Mouse (Mus musculus): Measurements from ENCODE around the gene 4930404N11Rik. TPM values are rescaled to one million over a fixed set of nuclear protein-coding genes. Genes with fewer than 3 reads are reported as not detected.

The 4930404N11Rik gene
- polyA plus RNA-seq, 1 experiment from 2014 or later = 0.45 TPM

DNA sequence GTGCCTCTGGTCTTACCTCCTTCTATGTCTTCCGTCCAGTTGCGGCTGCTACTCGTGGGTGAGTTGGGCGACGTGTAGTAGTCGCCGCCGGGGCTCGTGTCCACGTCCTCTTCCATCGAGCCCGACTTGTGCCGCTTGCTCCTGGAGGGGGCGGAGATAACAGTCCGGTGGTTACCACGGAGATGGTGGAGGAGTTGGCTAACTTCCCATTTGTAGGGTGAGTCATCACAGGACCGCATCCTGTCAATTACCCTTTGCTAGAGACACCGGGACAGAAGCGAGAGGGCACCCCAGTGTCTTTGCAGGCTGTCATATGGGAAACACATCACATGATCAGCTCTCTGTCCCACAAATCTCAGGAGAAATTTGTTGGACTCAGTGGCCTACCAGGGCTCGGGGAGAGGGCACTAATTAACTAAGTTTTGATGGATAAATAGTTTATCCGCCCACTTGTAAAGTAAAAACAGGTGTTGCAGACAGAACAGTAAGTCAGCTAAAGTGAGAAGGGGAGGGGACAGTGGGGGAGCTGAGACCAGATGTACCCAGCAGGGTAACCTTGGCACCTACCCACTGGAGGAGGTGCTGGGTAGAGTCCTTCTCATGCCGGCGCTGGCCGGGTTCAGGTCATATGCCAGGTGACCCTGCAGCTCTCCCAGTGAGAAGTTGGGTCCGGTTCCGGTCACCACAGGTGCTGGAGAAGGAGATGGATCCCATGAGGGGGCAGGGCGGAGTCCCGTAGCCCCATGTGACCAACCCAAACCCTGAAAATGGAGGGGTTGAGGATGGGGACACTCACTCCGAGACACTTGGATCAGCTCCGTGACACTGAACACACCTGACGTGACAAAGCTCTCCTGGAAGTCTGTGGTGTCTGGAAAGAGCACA, 42.2 kb upstream of the 4930404N11Rik start:
- WGBS = 31% methylated on average over 31 of the region's 31 CpGs
- H3K9ac ChIP-seq (ENCODE audit: low read depth, low read length) = no peak overlapping the region
- TF ChIP-seq CTCF (IDR thresholded peaks at IDR 0.05; ENCODE audit: low read depth) = no peak

DNA sequence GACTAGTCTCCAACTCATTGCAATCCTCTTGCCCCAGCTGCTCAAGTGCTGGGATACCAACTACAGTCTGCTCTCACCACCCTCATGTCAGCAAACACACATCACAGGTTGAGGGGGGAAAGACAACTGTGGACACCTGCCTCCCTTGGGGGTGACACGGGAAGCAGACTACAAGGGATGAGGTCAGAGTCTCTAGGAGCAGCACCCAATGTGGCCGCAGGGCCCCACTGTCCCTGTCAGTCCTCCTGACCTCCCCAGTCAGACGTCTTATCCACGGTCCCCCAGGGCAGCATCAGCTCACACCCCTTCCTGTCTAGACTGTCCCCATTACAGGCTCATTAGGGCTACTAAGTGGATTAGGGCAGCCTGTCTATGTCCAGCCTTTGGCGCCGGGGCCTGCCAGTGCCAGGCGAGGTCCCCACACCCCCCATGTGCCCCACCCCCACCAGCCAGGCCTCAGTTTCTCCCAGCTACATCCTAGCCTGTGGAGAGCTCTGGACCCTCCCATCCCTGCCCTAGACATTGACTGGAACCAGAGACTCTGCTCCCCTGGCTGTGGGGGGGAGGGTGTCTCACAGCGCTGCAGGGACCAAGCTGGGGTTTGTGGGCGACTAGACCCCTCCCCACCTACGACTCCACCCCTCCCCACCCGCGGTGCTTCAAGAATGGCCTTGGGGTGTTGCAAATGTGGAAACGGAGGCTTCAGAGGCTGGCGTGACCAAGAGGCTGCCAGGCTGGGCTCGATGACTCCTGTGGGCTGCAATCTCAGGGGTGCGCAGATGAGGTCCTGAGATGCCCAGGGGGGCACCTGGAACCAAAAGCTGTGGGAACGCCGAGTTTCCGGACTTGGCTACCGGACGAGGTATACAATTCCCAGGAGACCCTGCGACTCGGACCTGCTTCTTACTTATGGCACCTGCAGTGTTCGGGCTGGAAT, 41.2 kb upstream of the 4930404N11Rik start:
- Histone ChIP-seq H3K27ac (no peak overlapping the region), H3K4me2 (ENCODE audit: low read length) (peak overlapping the region; percentile 30; the same call in 1 of the 2 replicates), H3K9me3 (replicated peaks; ENCODE audit: low read length) (no peaks in the 10 kb centered on the region), H3K9ac (ENCODE audit: low read depth, low read length) (no peak overlapping the region), H3K4me3 (replicated peaks; ENCODE audit: low read depth, low read length) (no peak overlapping the region), H3K36me3 (ENCODE audit: insufficient read depth, low read length) (peaks cover 30% of the 10 kb centered on the region), H3K4me1 (replicated peaks; ENCODE audit: insufficient read depth, low read length) (peaks cover 48% of the 10 kb centered on the region), H3K27me3 (ENCODE audit: insufficient read depth, low read length) (no peaks in the 10 kb centered on the region)
- TF ChIP-seq CTCF (IDR thresholded peaks at IDR 0.05; ENCODE audit: low read depth) = no peak
- DNase-seq (ENCODE audit: low spot score) (no peak), ATAC-seq (replicated peaks; ENCODE audit: low FRiP score, low read depth) (no peak)
- WGBS = 55% methylated on average over 24 of the region's 24 CpGs

More for the DNA sequence above, 42.2 kb upstream of the 4930404N11Rik start:
- Histone ChIP-seq H3K27ac (peak overlapping the region; percentile 69; the same call in 1 of the 2 replicates), H3K9me3 (replicated peaks; ENCODE audit: low read length) (no peaks in the 10 kb centered on the region), H3K4me2 (ENCODE audit: low read length) (peak overlapping the region; percentile 30; the same call in 1 of the 2 replicates), H3K4me1 (replicated peaks; ENCODE audit: insufficient read depth, low read length) (peaks cover 48% of the 10 kb centered on the region), H3K4me3 (replicated peaks; ENCODE audit: low read depth, low read length) (no peak overlapping the region), H3K27me3 (ENCODE audit: insufficient read depth, low read length) (no peaks in the 10 kb centered on the region), H3K36me3 (ENCODE audit: insufficient read depth, low read length) (peaks cover 29% of the 10 kb centered on the region)
- DNase-seq (ENCODE audit: low spot score) (peak; percentile 79), ATAC-seq (replicated peaks; ENCODE audit: low FRiP score, low read depth) (peak; percentile 16; the same call in 1 of the 2 replicates)

DNA sequence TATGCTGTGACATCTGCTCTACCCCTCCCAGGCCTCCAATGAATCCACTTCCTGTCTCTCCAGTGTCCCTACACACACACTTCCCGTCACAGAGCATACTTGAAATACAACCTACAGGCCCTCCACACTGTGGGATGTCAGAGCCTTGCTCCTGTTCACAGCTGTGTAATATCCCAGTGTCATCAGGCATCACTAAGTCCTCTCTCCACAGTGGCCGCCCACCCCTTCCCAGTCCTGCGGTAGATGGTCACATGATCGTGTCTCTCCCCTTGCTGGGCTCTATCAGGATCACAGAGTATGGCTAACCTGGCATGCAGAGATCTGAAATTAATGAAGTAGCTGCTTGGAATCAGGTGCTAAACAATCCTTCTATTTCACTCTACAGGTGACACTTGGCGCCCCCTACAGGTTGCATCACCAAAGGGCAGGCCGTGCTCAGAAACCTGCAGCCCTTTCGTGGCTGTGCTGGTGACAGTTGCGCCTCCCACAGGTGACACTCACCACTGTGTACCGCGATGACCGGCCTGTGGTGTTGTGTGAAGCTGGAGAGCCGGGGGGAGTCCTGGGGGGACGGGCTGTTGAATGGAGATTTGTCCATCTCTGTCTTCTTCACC, 40.1 kb upstream of the 4930404N11Rik start:
- H3K4me1 ChIP-seq (replicated peaks; ENCODE audit: insufficient read depth, low read length) = peaks cover 51% of the 10 kb centered on the region
- no peak for DNase-seq (ENCODE audit: low spot score)
- TF ChIP-seq CTCF (IDR thresholded peaks at IDR 0.05; ENCODE audit: low read depth) = peak; percentile 72

DNA sequence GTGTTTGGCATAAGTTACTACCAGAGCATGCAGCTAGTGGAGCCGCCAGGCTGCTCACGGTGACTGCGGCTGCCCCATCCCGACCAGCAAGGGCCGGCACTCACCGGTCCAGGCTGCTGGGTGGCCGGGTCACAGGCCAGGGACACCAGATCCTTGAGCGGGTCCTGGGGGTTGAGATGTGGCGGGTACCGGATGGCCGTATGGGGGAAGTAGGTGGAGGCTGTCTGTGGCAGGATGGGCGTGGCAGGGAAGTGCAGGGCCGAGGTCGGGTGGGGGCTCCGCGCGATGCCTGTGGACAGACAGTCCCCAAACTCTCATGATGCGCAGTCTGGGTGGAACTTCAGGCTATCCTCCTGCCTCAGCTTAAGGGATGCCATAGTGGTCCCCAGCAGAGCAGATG, 39.1 kb upstream of the 4930404N11Rik start:
- Histone ChIP-seq H3K4me2 (ENCODE audit: low read length) (no peak overlapping the region), H3K9me3 (replicated peaks; ENCODE audit: low read length) (no peaks in the 10 kb centered on the region), H3K27me3 (ENCODE audit: insufficient read depth, low read length) (no peaks in the 10 kb centered on the region), H3K27ac (no peak overlapping the region), H3K36me3 (ENCODE audit: insufficient read depth, low read length) (peaks cover 44% of the 10 kb centered on the region), H3K9ac (ENCODE audit: low read depth, low read length) (no peak overlapping the region), H3K4me3 (replicated peaks; ENCODE audit: low read depth, low read length) (no peak overlapping the region), H3K4me1 (replicated peaks; ENCODE audit: insufficient read depth, low read length) (peaks cover 49% of the 10 kb centered on the region)
- no peak for TF ChIP-seq CTCF (IDR thresholded peaks at IDR 0.05; ENCODE audit: low read depth)
- no peak for DNase-seq (ENCODE audit: low spot score)
- WGBS = 66% methylated on average over 18 of the region's 18 CpGs
- ATAC-seq (replicated peaks; ENCODE audit: low FRiP score, low read depth) = no peak

More for the DNA sequence above, 40.1 kb upstream of the 4930404N11Rik start:
- WGBS = 60% methylated on average over 13 of the region's 13 CpGs
- Histone ChIP-seq H3K4me2 (ENCODE audit: low read length) (no peak overlapping the region), H3K4me3 (replicated peaks; ENCODE audit: low read depth, low read length) (no peak overlapping the region), H3K9me3 (replicated peaks; ENCODE audit: low read length) (no peaks in the 10 kb centered on the region), H3K9ac (ENCODE audit: low read depth, low read length) (no peak overlapping the region), H3K27me3 (ENCODE audit: insufficient read depth, low read length) (no peaks in the 10 kb centered on the region), H3K27ac (no peak overlapping the region), H3K36me3 (ENCODE audit: insufficient read depth, low read length) (peaks cover 34% of the 10 kb centered on the region)
- ATAC-seq (replicated peaks; ENCODE audit: low FRiP score, low read depth) = no peak

DNA sequence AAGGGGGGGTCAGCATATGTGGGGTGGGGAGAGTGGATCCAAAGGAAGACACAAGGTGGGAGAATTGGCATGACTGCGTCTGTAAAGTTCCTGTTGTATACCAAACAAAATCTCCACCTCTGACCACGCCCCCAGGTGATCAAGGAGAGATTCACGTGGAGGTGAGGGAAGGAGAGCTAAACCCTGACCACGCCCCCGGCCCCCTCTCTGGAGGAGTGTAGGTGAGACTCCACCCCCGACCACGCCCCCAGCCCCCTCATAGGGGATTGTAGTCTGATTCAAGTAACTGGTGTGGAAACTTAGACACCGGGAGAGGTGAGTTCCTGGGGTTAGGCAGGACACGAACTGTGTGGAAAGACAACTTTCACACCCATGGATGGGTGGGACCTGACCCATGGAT, 38.5 kb upstream of the 4930404N11Rik start:
- H3K4me3 ChIP-seq (replicated peaks; ENCODE audit: low read depth, low read length) = no peak overlapping the region
- H3K9me3 ChIP-seq (replicated peaks; ENCODE audit: low read length) = no peaks in the 10 kb centered on the region
- H3K27me3 ChIP-seq (ENCODE audit: insufficient read depth, low read length) = no peaks in the 10 kb centered on the region
- no peak for TF ChIP-seq CTCF (IDR thresholded peaks at IDR 0.05; ENCODE audit: low read depth)
- H3K36me3 ChIP-seq (ENCODE audit: insufficient read depth, low read length) = peaks cover 50% of the 10 kb centered on the region
- peaks cover 42% of the 10 kb centered on the region for H3K4me1 ChIP-seq (replicated peaks; ENCODE audit: insufficient read depth, low read length)
- no peak for DNase-seq (ENCODE audit: low spot score)
- H3K27ac ChIP-seq = no peak overlapping the region
- ATAC-seq (replicated peaks; ENCODE audit: low FRiP score, low read depth) = no peak
- no peak overlapping the region for H3K4me2 ChIP-seq (ENCODE audit: low read length)
- WGBS = 35% methylated on average over 9 of the region's 9 CpGs
- H3K9ac ChIP-seq (ENCODE audit: low read depth, low read length) = no peak overlapping the region

DNA sequence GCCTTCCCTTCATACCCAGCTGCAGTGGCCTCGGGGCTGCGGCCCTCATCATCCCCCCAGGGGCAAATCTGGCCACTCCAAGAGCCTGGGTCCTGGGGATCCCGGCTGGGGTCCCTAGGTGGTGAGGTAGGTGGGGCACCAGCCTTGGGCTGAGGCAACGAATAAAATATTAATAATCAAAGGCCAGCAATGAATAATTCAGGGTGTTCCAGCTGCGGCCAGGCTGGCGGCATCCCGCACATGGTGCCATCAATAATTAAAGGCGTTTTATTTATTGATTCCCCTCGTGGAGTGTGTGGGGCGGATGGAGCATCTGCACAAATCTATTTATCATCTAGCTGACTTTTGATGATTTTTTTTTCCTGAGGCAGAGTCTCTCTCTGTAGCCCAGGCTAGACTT, 37.9 kb upstream of the 4930404N11Rik start:
- Histone ChIP-seq H3K9ac (ENCODE audit: low read depth, low read length) (no peak overlapping the region), H3K4me1 (replicated peaks; ENCODE audit: insufficient read depth, low read length) (peaks cover 38% of the 10 kb centered on the region), H3K27me3 (ENCODE audit: insufficient read depth, low read length) (no peaks in the 10 kb centered on the region), H3K4me2 (ENCODE audit: low read length) (no peak overlapping the region), H3K9me3 (replicated peaks; ENCODE audit: low read length) (no peaks in the 10 kb centered on the region), H3K36me3 (ENCODE audit: insufficient read depth, low read length) (peaks cover 52% of the 10 kb centered on the region), H3K27ac (peak overlapping the region; percentile 86), H3K4me3 (replicated peaks; ENCODE audit: low read depth, low read length) (no peak overlapping the region)
- WGBS = 67% methylated on average over 10 of the region's 10 CpGs
- DNase-seq (ENCODE audit: low spot score) (no peak), ATAC-seq (replicated peaks; ENCODE audit: low FRiP score, low read depth) (no peak)
- TF ChIP-seq CTCF (IDR thresholded peaks at IDR 0.05; ENCODE audit: low read depth) = no peak
